Mouse (Mus musculus): ENCODE data around the gene Acer3.

The Acer3 gene

DNA sequence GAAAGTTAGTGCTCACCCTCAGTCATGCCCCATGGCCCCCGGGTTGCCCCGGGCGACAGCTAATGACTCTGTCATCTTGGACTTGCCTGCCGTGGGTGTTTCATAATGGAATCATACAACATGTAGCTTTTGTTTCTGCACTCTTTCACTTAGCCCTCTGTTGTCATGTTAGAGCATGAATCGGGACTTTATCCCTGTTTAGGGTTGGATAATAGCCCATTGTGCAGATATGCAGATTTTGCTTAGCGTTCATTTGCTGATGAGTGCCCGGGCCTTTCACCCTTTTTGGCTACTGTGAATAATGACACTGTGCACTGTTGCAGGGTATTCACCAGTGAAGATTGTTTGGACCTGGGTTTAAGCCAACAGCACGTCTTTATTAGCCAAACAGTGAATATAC, 134.4 kb downstream of the Acer3 start:
- in situ Hi-C loops (cut with MboI, MseI), result no loop called here

DNA sequence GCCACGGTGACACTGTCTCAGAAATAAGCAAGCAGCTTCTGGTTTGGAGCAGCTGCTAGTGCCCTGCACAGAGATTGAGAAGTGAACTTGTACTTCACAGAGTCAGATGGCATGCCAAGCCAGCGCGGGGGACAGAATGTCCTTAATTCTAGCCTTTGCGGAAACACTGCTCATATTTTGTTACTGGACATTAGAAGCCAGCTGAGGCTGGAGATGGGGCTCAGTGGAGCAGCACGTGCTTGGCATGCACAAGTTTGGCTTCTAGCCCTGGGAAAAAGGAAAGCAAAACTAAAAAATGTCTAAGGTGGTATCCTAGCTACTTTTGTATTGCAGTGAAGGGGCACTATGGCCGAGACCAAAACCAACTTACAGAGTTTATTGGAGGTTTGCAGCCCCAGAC, 135.7 kb downstream of the Acer3 start:
- in situ Hi-C loops (cut with MboI, MseI), result no loop called here

DNA sequence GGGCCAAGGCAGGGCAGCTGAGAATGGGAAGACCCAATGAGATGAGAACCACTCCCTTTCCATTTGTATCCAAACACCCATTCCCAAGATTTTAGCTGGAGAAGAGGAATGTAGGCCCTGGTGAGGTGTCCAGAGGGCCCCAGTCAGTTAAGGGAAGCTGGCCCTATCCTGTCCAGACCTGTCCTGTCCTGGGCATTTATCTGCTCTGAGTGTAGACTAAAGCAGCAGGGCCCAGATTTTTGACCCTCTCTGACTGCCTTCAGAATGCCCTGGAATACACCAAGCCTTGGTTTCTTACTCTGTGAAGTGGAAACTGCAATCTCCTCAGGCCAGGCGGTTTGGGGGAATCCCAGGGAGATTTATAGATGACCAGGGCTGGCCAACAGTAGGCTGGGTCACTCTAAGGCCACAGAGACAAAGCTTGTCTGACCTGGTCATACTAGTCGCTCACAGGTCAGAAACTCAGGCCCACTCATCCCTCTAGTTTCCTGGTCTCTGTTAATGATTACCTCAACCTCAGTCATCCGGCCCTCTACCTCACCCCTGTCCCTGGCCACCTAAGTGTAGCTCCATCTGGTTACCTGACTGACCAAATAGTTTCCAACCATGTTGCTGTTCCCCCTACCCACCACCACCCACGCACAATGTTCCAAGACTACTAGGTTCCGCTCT, 142.3 kb downstream of the Acer3 start:
- in situ Hi-C loops (cut with MboI, MseI), result no loop called here

DNA sequence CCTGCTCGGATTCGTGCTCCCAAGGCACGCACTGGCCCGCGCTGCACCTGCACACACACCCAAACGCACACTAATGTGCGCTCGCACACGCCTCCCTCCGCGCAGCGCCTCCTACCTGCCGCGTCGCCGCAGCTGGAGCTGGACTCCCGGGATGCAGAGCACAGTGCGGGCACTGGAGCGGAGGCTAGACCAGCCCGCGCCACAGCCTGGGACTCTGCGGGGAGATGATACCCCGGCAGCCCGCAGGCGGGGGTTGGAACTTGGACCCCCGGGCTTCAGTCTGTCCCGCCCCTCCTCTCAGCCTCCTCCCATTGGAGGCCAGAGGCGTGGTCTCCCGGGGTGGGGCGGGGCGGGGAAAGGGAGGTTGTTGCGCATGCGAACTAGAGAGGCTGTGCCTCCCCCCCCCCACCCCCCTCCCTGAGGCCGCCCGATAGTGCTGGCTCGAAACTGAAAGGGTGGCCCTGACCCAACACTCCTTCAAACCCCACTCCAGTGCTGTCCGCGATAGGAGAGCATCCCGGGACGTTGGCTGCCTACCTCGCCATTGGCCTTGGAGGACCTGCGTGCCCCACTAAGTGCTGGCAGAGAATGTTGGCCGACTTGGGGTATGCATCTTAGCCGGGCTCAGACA, 143.0 kb downstream of the Acer3 start, which contains the start of gene Capn5:
Gene Capn5 (minus strand): TSS at position 346 of the 631 bp plus-strand sequence.
- in situ Hi-C loops (cut with MboI, MseI), result no loop called here

DNA sequence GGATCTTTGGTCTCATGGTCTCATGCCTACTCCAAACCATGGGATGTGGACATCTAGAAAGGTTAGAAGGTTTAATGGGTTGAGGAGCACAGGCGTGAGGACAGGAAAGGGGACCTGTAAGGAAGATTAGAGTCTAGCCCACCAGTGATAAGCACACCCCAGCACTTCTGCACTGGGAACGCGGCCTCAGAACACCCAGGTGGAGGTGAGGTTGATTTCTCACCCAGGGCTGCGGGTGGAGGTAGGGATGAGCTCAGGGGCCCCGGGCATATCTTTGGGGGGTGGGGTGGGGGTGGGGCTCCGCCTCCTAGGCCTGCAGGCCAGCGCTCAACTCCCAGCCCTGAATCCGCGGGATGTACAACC, 143.5 kb downstream of the Acer3 start:
- in situ Hi-C loops (cut with MboI, MseI), result no loop called here

DNA sequence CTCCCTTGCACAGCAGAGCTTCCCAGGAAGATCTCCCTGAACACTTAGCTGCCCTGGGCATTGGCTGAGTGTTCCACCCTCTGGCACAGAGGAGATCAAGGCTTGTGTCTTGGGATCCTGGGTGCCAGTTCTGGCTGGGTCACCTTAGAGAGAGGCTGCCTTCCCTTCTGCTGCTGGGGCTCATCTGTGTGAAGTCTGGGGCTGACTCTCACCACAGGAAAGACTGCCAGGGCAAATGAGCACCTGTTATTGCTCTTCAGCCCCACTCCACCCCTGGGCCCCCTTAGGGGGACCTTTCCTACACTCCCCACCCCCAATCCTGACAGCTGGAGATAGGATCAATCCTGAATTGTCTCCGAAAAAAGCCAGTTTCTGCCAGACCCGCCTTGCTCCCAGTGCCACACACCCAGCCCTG, 143.9 kb downstream of the Acer3 start:
- in situ Hi-C loops (cut with MboI, MseI), result no loop called here

DNA sequence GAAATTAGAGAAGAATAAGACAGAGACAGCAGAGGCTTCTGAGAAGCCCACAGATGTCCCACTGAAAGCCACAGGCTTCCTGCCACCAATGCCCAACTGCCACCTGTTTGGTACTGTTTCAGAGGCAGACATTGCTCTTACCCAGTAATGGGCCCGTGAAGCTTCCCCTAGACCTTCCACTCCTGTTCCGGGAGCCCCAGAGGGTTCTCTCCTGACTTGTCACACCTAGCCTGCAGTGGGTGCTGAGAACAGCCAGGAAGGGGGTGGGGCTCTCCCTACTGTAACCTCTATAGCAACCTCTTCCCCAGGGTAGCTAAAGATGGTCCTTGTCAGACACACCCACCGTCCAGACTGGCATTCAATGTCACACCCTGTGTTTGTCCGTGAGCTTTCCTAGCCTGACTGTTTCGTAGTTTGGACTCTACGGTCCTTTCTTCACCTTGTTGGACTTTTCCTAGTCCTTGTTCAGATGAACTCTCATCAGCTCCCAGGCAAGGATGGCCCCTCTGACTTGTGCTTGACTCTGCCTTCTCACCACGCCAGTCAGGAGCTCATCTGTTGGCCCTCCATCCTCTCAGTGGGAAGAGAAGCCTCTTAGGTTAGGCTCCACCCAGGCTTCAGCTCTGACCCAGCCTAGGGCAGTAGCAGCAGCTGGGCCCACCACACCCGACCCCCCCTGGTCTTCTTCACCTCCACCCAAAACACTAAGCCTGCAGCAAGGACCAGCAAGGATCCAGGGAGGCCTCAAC, 144.5 kb downstream of the Acer3 start:
- in situ Hi-C loops (cut with MboI, MseI), result no loop called here

DNA sequence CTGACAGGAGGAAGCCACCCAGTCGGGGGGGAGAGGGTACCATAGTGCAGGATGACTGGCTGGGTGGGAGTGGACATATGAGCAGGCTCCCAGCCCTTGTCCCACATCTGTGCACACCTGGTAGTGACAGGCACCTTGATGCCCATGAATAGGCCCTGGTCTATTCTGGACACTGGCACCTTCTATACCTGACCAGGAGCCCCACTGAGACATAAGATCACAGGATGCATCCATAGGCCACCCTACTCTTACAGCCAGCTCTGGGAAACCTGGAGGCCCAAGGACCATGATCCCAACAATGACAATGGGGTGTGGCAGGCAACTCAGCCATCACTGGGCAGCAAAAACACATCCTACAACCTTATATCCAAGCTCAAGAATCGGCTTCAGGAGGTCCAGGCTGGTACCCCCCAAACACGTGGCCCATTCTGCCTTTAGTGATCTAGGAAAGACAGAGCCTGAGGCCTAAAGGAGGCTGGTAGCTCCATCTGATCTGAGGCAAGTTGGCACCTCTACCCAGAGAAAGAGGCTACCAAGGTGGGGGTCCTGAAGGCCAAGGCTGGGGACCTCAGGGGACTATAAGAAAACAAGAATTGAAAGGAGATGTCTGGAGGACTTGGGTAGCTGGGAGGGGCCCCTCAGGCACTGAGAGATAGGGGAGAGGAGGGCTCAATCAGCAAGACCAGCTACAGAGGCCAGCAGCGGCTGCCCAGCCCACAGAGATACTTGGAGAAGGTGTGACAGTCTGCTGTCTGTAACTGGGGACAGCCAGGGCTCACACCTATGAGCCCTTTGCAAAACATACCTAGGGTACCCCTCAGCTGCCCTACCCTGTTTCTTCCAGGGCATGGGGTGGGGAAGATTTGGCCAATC, 145.9 kb downstream of the Acer3 start:
- in situ Hi-C loops (cut with MboI, MseI), result no loop called here

DNA sequence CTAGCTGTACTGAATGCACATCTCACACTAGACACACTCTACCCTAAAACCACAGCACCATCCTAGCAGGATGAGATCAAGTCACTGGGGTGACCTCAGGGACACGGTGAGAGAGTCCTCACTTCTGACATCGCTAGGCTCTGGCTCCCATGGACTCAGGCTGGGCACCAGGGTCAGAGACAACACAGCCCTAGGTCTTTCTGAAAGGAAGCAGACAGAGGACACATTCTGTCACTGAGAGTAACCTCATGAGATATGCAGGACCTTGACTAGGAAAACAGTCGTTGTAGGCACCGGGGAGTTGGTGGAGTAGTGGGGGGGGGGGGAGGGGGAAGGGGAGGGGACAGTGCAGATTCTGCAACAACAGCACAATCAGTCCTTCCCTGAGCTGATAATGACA, 147.6 kb downstream of the Acer3 start:
- in situ Hi-C loops (cut with MboI, MseI), result no loop called here

DNA sequence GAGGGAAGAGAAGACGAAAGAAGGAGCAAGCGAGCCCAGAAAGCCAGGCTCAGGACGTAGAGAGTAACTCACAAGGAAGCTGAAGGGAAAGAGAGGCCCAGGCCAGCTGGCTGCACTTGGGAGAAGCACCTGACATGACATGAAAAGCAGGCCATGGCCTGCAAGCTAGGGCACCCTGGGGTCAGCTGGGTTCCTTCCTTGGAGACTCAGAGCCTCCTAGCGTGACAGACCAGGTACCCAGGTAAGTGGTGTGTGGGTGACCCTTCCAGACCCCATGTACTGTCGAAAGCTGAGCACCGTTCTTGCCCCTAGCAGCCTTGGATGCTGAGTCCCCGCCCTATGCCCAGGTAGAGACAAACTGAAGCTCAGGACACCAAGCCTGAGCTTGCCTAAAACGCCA, 148.3 kb downstream of the Acer3 start:
- in situ Hi-C loops (cut with MboI, MseI), result no loop called here

DNA sequence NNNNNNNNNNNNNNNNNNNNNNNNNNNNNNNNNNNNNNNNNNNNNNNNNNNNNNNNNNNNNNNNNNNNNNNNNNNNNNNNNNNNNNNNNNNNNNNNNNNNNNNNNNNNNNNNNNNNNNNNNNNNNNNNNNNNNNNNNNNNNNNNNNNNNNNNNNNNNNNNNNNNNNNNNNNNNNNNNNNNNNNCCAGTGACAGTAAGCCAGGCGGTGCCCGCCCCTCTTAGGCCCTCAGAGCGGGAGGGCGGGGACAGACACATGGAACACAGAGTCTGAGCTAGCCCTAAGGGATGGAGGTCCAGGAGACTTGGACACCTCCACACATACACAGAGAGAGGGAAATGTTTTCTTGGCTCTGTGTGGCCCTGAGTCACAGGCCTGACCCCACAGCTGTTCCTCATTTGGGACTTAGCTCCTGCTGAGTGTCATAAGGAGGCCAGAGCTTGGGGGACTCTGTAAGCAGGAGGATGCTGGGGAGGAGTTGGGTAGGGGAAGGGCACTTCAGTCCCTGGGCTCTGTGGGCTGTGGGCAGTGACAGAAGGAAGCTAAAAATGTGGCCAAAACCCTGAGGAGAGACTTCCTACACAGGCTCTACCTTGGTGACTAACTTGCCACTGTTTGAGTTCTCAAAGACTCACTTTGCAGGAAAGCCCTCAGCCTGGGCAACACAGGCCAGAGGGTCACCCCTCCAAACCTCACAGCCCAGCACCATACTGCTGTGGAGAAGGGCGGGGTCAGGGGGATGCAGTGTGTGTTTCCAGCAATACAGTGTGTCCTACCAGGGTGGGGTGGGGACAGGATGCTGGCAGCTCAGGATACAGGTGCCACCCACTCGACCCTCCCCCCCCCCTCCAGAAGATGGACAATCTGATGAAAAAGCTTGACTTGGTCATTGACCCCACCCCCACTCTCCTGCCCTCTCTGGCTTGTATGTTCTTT, 149.6 kb downstream of the Acer3 start:
- in situ Hi-C loops (cut with MboI, MseI), result no loop called here

DNA sequence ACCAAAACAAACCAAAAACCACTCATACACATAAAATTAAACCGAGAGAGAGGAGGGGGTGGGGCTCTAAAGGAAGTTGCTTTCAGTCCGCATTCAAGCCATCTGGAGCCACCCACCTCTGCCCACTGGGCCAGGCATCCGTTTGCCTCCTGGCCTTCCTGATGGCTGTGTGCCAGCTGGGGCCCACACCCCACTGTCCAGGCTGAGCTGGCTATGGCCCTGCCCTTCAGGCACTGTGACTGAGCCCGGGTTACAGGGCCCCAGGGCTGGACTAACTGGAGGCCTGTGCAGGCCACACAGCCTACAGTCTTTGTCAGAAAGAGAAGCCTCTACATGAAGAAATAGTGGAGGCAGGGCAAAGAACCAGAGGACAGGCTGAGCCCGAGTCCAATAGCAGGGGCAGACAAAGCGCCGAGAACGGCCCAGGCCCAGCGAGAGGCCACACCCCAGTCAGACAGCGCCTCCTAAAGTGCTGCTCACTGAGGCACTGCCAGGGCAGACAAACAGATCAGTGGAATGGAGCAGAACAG, 155.9 kb downstream of the Acer3 start:
- in situ Hi-C loops (cut with MboI, MseI), result no loop called here

DNA sequence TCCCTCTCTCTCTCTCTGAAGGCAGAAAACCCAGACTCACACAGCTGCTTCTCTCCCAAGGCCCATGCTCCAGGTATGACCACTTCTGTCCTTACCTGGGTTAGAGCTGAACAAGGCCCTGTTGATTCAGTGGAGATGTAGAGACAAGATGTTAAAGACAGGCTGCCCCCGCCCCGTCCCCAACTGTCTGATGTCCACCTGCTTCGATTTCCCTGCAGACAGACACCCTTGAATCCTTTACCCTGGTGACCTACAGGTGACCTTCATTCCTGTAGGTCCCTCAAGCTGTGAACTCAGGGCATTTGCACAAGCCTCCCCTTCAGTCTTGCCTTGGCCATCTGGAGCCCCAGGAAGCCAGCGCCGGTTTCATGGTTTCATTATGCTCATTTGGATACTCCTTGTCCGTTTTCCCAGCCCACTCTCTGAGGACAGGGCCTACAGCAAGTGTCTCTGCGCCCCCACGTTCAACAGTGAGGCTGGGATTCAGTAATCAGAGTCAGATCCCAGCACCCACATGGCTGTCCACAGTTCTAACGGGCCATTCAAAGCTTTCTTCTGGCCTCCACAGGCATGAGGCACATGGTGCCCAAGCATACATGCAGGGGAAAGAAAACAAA, 156.5 kb downstream of the Acer3 start:
- in situ Hi-C loops (cut with MboI, MseI), result no loop called here

DNA sequence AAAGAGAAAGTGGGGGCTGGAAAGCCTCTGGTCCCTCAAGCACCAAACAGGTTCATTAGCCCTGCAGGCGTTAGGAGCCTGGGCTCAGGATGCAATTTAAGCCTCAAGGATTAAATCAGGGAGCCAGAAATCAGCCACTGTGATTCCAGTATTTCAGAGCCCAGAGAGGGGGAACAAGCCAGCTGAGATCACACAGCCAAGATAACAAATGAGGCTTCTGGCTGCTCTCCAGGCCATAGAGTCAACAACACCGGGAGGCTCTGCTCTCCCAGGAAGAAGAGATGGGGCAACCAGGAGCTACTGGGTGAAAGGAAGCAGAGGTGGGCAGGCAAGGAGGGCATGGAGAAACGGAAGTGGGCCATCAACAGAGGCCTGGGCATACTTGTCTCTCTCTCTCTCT, 157.3 kb downstream of the Acer3 start:
- in situ Hi-C loops (cut with MboI, MseI), result no loop called here

DNA sequence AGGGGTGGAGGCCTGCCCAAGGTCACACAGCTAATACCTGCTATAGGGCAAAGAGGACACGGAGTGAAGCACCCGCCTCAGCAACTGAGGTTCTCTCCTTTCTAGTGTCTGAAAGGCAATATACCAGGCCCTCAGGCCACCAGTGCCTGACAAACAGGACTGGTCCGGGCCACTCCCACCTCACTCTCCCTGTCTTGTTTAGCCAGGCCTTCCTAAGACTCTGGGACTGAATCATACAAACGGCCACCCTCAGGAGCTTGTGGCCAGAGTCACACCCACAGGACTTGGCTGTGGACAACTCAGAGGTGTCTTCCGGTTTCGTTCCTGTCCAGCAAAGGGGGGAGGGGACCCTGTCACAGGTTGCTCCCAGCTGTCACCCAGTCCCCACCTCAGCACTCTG, 158.8 kb downstream of the Acer3 start:
- in situ Hi-C loops (cut with MboI, MseI), result no loop called here

DNA sequence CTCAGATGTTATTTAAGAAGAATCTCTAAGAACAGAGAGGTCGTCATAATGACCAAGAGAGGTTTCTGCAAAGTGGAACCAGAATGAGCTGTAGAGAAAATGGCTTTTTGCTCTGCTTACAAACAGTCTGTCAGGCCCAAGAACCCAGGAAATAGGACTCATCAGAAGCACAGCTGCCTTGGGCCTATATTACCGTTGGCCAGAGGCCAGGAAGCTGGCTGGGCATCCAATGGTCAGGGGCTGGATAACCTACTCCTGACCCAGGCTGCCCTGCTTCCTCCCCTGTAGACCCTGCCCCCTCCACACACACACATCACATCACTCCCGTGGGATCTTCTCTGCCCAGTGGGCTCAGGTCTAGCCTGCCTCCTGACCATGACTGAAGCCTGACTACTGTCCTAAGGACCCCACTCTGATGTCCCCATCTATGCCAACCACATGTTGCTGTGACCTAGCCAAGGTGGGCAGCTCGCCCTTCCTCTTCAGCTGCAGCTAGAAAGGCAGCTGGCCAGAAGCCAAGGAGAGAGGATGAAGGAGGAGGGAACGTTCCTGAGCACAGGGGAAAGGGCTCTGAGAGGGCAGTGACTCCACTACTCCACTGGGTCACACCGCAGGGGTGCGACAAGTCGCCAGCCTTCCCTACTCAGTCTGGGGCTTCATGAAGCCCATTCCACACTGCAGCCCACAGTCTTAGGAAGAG, 160.8 kb downstream of the Acer3 start:
- in situ Hi-C loops (cut with MboI, MseI), result no loop called here

DNA sequence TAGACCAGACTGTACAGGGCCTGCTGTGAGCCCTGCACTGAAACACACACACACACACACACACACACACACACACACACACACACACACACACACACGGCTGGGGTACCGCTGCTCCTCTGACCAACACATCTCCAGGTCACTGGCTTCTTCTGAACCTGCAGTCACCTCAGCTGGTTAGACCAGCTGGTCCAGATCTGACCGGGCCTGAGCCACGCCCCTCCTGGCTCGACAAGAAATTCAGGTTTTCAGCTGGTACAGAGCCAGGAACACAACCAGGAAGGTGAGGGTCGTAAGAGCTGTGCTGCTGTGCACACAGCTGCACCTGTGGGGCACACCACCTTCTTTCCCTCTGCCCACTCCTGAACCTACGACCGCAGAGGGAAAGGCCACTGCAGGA, 162.5 kb downstream of the Acer3 start:
- in situ Hi-C loops (cut with MboI, MseI), result no loop called here

DNA sequence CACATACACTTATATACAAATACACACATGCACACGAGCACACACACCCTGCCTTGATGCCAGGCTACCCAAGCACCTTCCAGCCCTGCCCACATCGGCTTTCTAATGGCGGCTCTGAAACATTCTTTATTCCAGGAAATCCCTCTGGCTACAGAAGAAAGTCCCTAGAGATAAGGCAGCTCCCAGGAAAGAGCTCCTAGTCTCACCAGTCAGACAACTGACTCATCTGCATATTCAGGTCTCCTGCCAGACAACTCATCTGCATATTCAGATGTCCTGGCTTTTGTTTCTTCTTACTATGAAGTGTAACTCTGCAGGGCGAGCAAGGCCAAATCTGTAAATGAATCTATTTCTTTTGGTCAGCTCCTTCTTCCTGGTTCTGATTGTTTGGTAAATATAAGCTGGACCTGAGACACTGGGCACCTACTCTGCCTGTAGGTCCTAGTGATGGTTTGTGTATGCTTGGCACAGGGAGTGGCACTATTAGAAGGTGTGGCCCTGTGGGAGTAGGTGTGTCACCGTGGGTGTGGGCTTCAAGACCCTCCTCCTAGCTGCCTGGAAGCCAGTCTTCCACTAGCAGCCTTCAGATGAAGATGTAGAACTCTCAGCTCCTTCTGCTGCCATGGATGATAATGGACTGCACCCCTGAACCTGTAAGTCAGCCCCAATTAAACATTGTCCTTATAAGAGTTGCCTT, 163.2 kb downstream of the Acer3 start:
- in situ Hi-C loops (cut with MboI, MseI), result no loop called here
